Mouse (Mus musculus) gastrocnemius, postnatal 14 days (tissue): ENCODE results near the gene Cntn4. TPM values are rescaled to one million over a fixed set of nuclear protein-coding genes. Genes with fewer than 3 reads are reported as not detected.

ENCODE experiments used
- DNase-seq: peaks from one replicate; pipeline ENCODE4 v3.0.0; 2021; ENCODE audit warnings: mixed read lengths
- intact Hi-C: fragments of 180-260 bp; cut with DNase I; formaldehyde crosslinking; loops from one replicate; pipeline ENCODE4 v1.15.1; 2025; ENCODE audit warnings: low total_unique reads
- total RNA-seq, 2 experiments: library from RNA; stranded (reverse); gene quantifications; 2 replicates each; pipeline ENCODE4 v1.2.3; 2021

Cntn4 gene
- total RNA-seq, 2 experiments from 2014 or later = 0.09 to 0.14 TPM

DNA sequence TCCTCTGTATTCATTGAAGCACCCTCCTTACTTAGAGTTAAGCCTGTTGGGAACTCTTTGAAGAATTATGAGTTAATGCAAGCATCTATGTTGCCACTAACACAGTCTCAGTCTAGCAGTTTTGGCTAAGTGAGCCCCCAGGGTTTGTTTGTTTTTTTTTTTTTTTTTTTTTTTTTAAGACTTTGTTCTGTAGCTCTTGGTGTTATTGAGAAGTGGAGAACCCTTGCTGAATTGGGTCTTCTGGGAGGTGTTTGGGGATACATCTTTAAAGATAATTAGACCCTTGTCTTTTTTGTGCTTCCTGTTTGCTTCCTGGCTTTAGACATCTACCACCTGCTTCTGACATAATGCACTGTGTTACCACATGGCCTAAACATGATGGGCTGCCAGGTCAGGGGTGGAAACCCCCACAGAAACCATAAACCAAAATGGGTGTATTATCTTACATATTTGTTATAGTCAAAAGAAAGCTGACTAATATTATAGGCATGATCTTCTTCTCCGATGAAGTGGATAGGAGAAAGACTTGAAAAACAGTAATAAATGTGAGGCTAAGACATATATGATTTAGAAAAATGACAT lies 1062.9 kb downstream of the Cntn4 start:
- intact Hi-C loops = no loop called here
- no peak for DNase-seq

DNA sequence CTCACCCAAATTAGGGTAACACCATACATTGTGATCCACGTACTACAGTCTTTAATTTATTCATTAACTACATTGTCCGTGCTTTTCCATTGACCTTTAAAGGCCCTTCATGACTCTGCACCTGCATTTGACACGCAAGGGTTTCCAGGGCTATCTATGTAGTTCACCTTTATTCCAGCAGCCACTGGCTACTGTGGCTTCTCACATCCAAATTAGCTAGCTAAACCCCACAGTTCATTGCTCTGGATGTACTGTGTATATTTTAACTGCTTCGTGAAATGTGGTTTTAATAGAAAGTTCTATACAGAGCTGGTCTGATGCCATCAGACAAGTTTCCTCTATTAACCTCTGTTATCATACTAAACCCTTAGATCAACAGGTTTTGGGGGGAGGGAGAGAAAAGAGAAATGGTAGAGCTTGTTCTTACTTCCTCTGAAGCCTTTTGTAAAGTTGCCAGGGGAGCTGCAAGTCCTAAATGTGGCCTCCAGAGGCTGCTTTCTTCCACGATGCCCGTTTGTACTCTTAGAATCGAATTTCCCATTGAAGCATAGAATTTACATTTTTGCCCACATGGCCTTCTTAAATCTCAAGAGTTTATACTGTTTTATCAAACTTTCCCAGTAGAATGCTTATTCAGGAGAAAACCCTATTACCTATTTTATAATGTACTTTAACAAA lies 1066.2 kb downstream of the Cntn4 start:
- intact Hi-C loops = no loop called here
- DNase-seq = no peak

DNA sequence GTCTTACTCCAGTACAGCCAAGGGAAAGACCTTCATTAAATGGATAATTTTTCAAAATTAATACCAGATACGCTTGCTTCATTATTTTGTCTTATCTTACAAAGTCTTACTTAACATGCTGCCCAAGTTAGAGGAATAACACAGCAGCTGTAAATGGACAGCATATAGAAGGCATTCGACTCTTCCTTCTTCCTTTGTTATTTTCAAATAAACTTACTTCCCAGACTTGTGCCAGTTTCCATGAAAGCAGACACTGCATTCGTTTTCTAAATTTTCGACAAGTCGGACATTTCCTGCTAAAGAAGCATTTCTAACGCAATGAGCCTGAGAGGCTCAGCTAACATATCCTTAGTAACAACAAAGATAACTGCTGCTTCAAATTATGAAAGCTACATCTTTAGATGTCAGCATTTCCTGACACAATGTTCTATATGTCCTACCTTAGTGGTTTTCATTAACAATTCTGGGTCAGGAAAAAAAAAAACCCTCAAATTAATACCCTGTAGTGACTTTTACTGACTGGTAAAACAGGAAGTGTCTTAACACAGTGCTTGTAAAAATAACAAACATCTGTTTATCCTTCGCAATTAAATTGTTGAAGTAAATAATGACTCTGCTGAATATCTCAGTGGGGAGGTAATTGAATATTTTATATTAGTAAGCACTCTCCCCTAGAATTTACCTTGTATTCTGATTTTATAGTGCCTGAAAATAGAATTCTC lies 1068.4 kb downstream of the Cntn4 start:
- intact Hi-C loops = no loop called here
- DNase-seq = no peak

DNA sequence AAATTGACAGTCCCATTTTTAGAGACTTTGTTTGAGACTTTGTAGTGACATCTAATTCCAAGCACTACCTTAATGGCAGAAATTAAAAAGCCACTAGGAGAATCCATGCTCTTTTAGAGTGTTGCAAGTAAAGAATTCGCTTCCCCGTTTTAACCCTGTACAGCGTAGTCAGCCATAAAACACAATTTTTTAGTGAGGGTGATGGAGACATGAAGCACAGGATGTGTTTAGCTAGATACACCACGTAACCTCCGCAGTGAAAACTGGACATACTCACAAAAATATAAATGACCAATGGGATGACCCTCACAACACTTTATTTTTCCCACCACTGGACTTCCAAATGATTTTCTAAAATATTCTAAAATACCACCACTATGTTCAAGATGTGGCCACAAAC lies 1069.8 kb downstream of the Cntn4 start:
- intact Hi-C loops = no loop called here
- no peak for DNase-seq

DNA sequence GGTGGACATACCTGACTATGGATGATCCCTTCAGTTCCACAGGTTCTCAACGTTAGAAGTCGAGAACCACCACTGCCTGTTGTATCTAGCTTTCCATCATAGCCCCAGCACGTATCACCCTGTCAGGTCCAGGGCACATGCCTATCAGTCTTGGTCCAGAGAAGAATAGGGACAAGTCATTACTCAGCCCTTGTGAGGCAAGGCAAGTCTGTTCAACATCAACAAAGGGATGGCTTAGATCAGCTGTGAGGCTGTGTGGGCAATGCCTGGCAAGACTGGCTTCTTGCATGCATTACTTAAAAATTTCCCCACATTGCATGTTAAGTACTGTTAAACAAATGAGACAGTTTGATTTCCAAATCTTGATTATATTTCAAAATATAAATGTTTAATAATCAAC lies 1070.3 kb downstream of the Cntn4 start:
- intact Hi-C loops = no loop called here
- DNase-seq = no peak
